Mouse (Mus musculus): Measurements from ENCODE around the gene Cdk19.
"Not testable (repeated sequence)": the region's sequence is repeated elsewhere in the genome, so short reads cannot be mapped to it uniquely, and the experiment has no call there.

Cdk19 gene

DNA sequence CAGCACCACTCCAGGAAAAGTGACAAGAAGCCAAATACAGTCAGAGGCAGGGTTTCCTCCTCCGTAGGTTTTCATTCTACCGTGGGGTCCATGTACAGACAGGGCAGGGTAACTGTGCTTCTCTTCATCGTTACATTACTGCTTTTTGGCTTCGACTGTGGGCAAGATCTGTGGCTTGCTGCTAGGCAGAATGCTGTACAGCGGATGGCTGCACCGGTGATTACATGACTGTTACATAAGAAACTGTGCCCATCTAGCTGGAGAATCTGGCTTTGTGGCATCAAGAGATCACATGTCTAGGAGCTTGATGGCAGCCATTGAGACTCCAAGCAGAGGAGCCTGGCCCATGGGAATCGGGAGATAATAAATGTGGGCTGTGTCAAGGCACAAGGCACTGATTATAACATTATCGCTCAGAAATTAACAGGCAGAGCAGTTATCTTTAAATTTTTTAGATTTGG, 187.0 kb downstream of the Cdk19 start:
- no peak for DNase-seq

DNA sequence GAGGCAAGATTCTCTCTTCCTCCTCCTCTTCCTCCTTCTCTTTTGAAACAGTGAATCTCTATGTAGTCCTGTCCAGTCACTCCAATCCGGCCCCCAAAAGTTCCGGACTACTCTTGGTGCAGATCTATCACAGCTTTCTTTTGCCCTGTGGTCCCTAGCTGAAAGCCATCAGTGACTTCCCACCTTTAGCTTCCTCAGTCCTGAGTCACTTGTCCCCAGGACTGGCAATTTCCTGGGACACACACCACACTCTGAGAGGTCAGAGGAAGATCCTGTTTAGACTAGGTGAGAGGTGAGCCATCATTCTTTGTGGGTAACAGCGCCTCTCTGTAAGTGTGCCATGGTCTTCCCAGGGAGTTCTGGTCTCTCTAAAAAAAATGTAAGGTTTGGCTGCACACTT, 187.6 kb downstream of the Cdk19 start:
- no peak for DNase-seq

DNA sequence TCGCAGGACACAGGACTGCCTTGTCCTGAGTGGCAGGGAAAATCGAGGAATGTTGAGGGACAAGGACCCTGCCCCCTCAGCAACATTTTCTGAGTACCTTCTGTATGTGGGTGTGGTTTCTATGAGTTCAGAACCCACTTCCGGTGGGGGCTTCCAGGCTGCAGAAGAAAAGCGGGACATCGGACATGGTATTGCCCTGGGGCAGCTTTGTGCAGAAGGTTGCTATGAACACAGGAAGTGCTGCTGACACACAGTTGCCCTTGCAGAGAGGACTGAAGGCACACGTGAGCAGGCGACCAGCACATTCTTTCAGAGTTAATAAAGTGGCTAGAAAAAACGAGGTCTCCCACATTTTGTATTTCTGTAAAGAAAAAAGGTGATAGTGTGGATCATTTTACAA, 188.2 kb downstream of the Cdk19 start:
- no peak for DNase-seq

DNA sequence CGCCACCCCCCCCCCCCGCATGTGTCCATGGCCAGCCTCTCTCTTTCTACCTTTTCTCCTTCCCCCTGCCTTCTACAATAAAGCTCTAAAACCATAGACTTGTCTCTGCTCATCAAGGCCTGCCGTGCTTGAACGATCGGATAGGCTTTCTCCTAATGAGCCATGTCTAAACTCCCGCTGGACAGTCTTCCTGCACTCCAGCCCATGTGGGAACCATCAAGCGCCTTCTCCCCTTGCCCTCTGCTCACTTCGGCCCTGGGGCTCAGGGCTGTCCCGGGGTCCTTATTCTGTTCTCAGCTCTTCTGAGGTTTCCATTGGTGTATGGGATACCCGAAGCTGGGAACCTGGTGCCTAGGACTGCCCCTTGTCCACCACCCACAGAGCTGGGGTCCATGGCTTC, 189.3 kb downstream of the Cdk19 start:
- no peak for DNase-seq

DNA sequence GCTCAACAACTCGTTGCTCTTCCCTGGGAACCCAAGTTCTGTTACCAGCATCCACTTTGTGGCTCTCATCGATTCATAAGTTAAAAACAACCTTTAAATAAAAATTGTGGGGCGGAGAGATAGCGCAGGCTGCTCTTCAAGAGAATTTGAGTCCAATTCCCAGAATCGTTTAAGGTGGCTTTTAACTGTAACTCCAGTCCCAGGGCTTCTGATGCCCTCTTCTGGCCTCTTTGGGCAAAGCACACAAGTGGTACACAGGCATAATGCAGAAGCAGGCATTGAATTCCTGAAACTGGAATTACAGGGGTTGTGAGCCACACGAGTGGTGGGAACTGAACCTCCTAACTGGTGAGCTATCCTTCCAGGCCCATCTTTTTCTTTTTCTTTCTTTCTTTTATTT, 190.3 kb downstream of the Cdk19 start:
- DNase-seq = no peak

DNA sequence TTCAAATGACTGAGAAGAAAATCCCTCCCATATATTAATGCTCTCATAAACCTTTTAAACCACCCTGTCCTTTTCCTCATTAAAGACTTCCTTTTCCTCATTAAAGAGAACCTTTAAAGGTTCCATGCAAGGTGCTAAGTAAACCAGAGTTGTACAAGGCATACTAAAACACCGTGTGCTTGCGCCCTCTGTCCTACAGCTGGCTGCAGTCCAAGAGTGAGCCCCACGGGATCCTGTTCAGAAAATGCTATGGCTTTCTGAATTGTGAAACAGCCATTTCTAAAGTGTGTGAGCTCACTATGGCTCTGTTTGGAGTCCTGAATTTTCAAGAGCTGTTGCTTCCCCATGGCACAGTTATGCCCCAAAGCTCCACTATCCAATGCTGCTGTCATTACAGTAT, 191.3 kb downstream of the Cdk19 start:
- no peak for DNase-seq

DNA sequence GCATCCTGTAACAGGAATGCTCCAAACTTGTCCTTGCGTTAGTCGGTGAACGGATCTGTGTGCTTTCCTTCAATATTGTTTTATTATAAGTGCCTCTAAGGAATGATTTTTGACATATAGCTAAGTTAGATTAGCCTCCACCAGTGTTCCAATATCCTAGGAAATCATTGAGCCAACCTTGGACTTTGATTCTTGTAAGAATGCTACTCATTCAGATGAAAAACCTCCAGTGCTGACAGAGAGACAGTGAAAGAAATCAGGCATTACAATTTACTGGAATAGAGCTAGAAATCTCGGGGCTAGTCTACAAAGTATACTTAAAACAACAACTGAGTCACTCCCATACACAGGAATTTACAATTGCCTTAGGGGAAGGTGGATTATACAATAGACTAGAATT, 193.2 kb downstream of the Cdk19 start:
- DNase-seq = not testable (repeated sequence)
